Mouse (Mus musculus): ENCODE measurements at regions not wholly inside any gene's neighbourhood (a gene's known extent, or its start where the extent isn't known, plus 50 kb on each side); places are given as distances from the start of the nearest gene placed in this dataset.

DNA sequence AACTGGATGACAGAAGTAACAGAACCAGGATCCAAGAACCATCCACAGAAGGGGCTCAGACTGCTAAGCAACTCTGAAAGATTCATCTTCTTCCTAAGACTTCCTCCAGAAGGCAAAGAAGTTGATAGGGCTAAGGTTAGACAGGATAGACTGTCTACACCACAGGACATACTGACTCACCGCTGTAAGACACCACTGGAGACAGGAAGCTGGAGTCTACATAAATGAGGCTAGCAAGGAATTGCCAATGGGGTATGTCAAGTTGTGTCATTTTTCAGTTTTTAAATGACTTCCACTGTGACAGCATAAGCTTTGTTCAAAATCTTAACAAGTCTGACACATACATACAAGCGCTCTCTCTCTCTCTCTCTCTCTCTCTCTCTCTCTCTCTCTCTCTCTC is 645.4 kb upstream of the Gm10131 start:
- DNase-seq (ENCODE audit: low read depth), result no peak
- TF ChIP-seq CTCF (IDR thresholded peaks at IDR 0.05; ENCODE audit: borderline replicate concordance, extremely low read depth, insufficient read depth, insufficient read length), result no peak
- TF ChIP-seq POLR2A (IDR thresholded peaks at IDR 0.05; ENCODE audit: borderline replicate concordance, extremely low read depth, insufficient read depth, insufficient read length, poor library complexity, severe bottlenecking), result no peak

- TF ChIP-seq POLR2A (IDR thresholded peaks at IDR 0.05; ENCODE audit: borderline replicate concordance, extremely low read depth, insufficient read depth, insufficient read length, poor library complexity, severe bottlenecking), result no peak
- no peak for TF ChIP-seq CTCF (IDR thresholded peaks at IDR 0.05; ENCODE audit: borderline replicate concordance, extremely low read depth, insufficient read depth, insufficient read length)
- DNase-seq (ENCODE audit: low read depth), result no peak
Observed at GRCm38 (mm10) chr8:34756171-34756570, 644.6 kb upstream of the Gm10131 start.

DNA sequence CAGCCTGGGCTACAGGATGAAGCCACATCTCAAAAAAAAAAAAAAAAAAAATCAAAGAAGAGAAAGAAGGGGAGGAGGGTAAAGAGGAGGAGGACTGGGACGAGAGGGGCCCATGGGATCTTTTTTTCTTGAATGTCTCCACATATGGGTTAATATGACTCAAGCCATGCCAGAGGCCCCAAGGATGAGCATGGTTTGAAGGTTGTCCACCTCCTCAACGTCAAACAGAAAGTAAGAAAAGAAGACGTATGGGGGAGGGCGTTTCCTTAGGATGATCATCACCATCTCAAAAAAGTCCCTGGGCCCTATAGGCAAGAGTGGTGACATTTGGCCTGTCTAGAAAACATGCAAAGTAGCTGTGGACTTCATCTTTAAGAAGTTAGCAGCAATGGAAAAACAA is 643.9 kb upstream of the Gm10131 start:
- TF ChIP-seq CTCF (IDR thresholded peaks at IDR 0.05; ENCODE audit: borderline replicate concordance, extremely low read depth, insufficient read depth, insufficient read length), result no peak
- no peak for TF ChIP-seq POLR2A (IDR thresholded peaks at IDR 0.05; ENCODE audit: borderline replicate concordance, extremely low read depth, insufficient read depth, insufficient read length, poor library complexity, severe bottlenecking)
- no peak for DNase-seq (ENCODE audit: low read depth)

DNA sequence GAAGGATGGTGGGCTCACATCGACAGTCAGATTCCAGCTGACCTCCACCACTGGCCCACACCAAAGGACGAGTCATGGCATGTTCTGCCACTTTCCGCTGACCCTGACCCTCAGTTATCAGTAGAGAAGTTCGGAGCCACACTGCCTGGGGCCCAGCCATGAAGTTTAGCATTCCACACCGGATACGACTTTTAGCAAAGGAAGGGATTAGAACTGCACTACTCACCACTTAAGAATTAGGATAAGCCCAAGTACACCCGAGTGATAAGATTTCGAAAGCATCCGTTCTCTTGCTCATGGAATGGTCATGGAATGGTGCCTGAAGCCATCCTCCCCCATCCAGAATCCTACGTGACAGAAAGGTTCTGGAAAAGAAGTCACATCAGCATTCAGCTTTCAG is 641.5 kb upstream of the Gm10131 start:
- no peak for DNase-seq (ENCODE audit: low read depth)
- TF ChIP-seq CTCF (IDR thresholded peaks at IDR 0.05; ENCODE audit: borderline replicate concordance, extremely low read depth, insufficient read depth, insufficient read length), result no peak
- TF ChIP-seq POLR2A (IDR thresholded peaks at IDR 0.05; ENCODE audit: borderline replicate concordance, extremely low read depth, insufficient read depth, insufficient read length, poor library complexity, severe bottlenecking), result no peak

- TF ChIP-seq POLR2A (IDR thresholded peaks at IDR 0.05; ENCODE audit: borderline replicate concordance, extremely low read depth, insufficient read depth, insufficient read length, poor library complexity, severe bottlenecking), result no peak
- no peak for TF ChIP-seq CTCF (IDR thresholded peaks at IDR 0.05; ENCODE audit: borderline replicate concordance, extremely low read depth, insufficient read depth, insufficient read length)
- DNase-seq (ENCODE audit: low read depth), result no peak
Observed at GRCm38 (mm10) chr8:34748521-34748920, 637.0 kb upstream of the Gm10131 start.

- no peak for DNase-seq (ENCODE audit: low read depth)
- TF ChIP-seq POLR2A (IDR thresholded peaks at IDR 0.05; ENCODE audit: borderline replicate concordance, extremely low read depth, insufficient read depth, insufficient read length, poor library complexity, severe bottlenecking), result no peak
Observed at GRCm38 (mm10) chr8:34745706-34746105, 634.2 kb upstream of the Gm10131 start.

DNA sequence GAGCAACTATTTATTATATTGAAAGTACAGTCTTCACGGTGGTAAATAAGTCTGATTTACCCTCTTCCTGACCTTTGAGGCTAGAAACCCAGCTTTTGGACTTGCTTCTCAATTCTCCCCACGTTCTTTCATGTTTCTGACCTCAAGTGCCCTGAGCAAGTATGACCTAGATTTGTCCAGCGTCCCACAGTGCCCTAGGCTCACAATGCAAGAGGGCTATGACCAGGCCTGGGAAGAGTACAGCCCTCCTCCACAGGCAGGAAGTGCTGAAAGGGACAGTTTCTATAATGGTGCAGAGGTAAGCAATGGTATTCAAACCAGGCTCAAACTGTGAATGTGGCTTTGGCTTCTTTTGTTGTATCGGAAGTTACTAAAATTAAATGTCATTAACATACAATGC is 633.1 kb upstream of the Gm10131 start:
- TF ChIP-seq CTCF (IDR thresholded peaks at IDR 0.05; ENCODE audit: borderline replicate concordance, extremely low read depth, insufficient read depth, insufficient read length) (no peak), POLR2A (IDR thresholded peaks at IDR 0.05; ENCODE audit: borderline replicate concordance, extremely low read depth, insufficient read depth, insufficient read length, poor library complexity, severe bottlenecking) (no peak)
- DNase-seq (ENCODE audit: low read depth), result no peak

GRCm38 (mm10) chr8:34744179-34744578 is 632.6 kb upstream of the Gm10131 start:
- no peak for TF ChIP-seq CTCF (IDR thresholded peaks at IDR 0.05; ENCODE audit: borderline replicate concordance, extremely low read depth, insufficient read depth, insufficient read length)

DNA sequence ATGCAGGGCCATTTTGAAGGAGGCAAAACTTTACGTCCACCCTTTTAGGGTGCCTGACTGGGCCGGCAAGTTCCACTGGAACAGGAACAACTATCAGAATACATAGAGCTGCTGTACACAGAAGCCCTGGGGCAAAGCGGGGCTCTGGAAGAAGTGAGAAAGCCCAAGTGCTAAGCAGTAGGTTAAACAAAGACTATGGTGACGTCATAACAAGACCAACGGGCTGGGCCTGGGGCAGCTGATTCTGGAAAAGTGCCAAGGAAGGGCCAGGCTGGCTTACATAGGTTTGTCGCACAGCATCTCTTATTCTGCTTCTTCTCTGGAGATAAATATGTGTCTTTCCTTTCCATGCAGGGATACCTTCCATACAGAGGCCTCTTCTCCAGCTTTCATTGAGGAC is 631.6 kb upstream of the Gm10131 start:
- DNase-seq (ENCODE audit: low read depth), result peak; percentile 63
- no peak for TF ChIP-seq CTCF (IDR thresholded peaks at IDR 0.05; ENCODE audit: borderline replicate concordance, extremely low read depth, insufficient read depth, insufficient read length)
- TF ChIP-seq POLR2A (IDR thresholded peaks at IDR 0.05; ENCODE audit: borderline replicate concordance, extremely low read depth, insufficient read depth, insufficient read length, poor library complexity, severe bottlenecking), result no peak

More at GRCm38 (mm10) chr8:34744179-34744578, 632.6 kb upstream of the Gm10131 start:
- no peak for DNase-seq (ENCODE audit: low read depth)

DNA sequence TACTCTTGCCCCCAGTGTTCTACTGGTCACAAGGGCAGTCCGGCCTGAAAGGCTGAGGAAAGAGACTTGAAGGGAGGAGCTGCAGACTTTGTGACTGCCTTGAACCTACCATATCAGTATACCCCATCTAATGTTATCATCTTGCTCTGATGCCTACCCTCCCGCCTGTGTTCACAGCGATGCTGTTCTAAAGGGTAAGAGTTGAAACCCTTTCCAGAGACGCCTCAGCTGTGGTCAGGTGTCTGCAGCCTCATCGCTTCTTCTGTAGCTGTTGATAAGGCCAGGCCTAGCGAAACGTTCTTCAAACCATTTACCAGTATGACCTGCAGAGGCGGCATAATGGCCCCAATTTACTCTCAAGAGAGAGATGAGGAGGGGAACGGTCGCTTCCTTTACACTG is 629.3 kb upstream of the Gm10131 start:
- TF ChIP-seq POLR2A (IDR thresholded peaks at IDR 0.05; ENCODE audit: borderline replicate concordance, extremely low read depth, insufficient read depth, insufficient read length, poor library complexity, severe bottlenecking) (no peak), CTCF (IDR thresholded peaks at IDR 0.05; ENCODE audit: borderline replicate concordance, extremely low read depth, insufficient read depth, insufficient read length) (no peak)
- DNase-seq (ENCODE audit: low read depth), result no peak

- TF ChIP-seq CTCF (IDR thresholded peaks at IDR 0.05; ENCODE audit: borderline replicate concordance, extremely low read depth, insufficient read depth, insufficient read length) (no peak), POLR2A (IDR thresholded peaks at IDR 0.05; ENCODE audit: borderline replicate concordance, extremely low read depth, insufficient read depth, insufficient read length, poor library complexity, severe bottlenecking) (no peak)
- no peak for DNase-seq (ENCODE audit: low read depth)
Observed at GRCm38 (mm10) chr8:34739836-34740804, 628.6 kb upstream of the Gm10131 start.

GRCm38 (mm10) chr8:34736214-34736613 is 624.7 kb upstream of the Gm10131 start:
- no peak for DNase-seq (ENCODE audit: low read depth)
- TF ChIP-seq POLR2A (IDR thresholded peaks at IDR 0.05; ENCODE audit: borderline replicate concordance, extremely low read depth, insufficient read depth, insufficient read length, poor library complexity, severe bottlenecking) (no peak), CTCF (IDR thresholded peaks at IDR 0.05; ENCODE audit: borderline replicate concordance, extremely low read depth, insufficient read depth, insufficient read length) (no peak)

All from brain, embryonic 14.5 days (tissue).